Mouse (Mus musculus): ENCODE measurements around the gene Dmwd.

DNA sequence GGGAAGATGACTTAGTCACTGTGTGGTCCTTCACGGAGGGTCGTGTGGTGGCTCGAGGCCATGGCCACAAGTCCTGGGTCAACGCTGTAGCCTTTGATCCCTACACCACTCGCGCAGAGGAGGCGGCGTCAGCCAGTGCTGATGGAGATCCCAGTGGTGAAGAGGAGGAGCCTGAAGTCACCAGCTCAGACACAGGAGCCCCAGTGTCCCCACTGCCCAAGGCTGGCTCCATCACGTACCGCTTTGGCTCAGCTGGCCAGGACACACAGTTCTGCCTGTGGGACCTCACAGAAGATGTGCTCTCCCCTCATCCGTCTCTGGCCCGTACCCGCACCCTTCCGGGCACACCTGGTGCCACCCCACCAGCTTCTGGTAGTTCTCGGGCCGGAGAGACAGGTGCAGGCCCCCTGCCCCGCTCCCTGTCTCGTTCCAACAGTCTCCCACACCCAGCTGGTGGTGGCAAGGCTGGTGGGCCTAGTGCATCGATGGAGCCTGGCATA is 4.5 kb downstream of the Dmwd start:
- no peak for TF ChIP-seq CTCF (IDR thresholded peaks at IDR 0.05; ENCODE audit: insufficient read depth, low read depth, low read length)
- TF ChIP-seq POLR2A (IDR thresholded peaks at IDR 0.05; ENCODE audit: insufficient read depth, low read depth, low read length), result no peak

Data from olfactory bulb, adult 2 months (tissue).